Mouse (Mus musculus) cerebellum, adult 11 months (tissue): ENCODE data around the gene Atp6v1f.

ENCODE experiments used
- DNase-seq: peaks from one replicate; pipeline ENCODE4 v3.0.0; 2022

Atp6v1f gene

DNA sequence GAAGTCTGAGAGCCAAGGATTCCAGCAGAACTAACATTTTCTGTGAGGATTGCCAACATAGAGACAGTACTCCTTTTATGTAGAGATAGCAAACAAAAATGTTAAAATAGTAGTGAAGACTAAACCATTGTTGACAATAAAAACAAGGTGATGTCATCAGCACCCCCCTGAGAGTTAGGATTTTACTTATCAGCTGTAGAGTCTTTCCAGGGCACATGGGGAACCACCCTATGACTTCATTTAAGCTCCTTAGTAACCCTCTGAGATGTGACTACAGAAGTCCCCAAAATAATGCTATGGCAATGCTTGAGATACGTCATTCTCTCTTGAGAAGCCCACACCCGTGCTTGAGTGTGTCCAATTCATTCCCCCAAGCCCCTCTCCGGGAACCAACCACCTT is 4.1 kb upstream of the Atp6v1f start:
- no peak for DNase-seq

DNA sequence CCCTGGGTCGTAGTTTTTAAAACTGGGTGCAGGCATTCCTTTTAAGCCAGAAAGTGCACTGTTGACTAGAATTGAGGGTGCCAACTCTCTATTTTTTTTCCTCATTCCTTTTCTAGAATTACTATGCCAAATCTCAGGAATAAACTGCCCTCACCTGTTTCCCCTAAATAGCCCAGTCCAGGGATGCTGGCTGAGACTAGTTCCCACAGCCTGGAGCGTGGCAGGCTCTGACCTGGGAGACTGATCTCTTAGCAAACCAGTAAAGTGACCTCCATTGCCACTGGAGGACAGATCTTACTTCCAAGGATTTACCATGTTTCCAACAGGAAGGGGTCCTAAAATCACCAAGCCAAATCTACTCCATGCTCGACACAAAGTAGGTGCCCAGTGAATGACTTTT is 1.3 kb downstream of the Atp6v1f start:
- no peak for DNase-seq

- no peak for DNase-seq
These were observed 3.6 kb downstream of the Atp6v1f start, which contains the start of gene Atp6v1fnb for GRCm38 (mm10) chr6:29471137-29471536. Atp6v1fnb (plus strand) TSS chr6:29471437.

DNA sequence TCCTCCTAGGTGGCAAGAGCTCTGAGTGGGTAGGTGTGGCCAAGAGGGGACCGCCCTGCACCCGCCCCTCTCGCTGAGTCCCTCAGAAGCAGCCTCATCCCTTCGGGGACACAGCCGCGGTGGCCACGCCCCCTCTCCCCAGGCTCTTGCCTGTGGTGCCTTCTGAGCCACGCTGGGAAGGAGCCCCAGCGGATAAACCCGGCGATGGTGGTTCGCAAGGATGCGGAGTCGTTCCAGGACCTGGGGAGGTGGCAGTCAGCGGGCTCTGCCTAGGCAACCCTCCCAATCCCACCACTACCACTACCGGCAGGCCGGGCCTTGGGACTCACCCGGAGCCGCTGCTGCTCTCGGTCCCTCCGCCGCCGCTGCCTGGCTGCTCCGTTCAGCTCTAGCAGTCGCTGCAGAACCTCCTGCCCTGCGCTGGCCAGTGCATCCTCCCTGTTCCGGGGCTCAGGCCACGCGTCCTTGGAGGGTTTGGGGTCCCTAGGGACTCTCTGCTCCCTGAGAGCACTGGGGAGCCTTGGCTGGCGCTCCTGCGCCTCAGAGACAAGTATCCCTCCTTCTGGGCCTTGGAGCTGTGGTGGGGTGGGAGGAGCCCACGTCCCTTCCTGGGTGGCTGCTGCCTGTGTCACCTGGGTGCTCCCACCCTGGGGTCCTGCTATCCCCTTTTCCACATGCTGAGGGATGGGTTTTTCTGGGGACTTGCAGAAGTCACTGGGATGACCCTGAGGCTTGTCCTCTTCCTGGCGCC is 6.6 kb downstream of the Atp6v1f start:
- peak; percentile 40 for DNase-seq

DNA sequence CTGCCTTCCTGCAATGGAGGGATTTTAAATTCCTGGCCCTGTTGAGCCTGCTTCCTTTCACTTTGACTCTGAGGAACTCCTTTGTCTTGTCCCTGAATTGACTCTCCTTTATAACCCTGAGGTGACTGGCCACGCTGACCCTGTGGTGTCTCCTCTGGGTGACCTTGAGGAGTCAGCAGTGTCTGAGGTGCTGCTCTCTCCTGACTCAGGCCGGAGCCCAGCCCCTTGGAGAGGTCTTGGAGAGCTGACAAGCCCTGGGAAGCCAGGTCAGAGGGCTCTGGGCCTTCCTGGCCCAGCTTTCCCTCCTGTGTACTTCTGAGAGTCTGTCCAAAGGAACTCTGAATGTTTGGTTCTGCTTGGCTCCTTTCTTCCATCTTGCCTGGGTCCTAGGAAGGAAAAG is 7.2 kb downstream of the Atp6v1f start:
- DNase-seq, result no peak

DNA sequence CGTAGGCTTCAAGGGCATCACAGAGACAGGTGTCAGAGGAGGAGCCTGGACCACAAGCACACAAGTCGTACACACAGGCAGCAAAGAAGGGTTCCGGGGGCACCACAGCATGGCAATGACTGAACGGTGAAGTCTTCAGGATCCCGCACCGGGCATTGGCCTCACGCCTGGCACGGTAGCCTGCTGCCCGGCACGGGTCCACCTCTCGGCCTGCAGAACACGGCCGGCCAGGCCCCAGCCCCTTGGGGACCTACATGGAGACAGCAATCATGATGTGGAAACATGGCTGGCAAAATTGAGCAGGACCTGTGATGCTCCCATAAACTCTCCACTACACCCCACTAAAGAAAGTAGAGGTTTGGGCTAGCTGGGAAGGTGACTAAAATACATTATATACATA is 15.2 kb downstream of the Atp6v1f start:
- DNase-seq, result no peak

DNA sequence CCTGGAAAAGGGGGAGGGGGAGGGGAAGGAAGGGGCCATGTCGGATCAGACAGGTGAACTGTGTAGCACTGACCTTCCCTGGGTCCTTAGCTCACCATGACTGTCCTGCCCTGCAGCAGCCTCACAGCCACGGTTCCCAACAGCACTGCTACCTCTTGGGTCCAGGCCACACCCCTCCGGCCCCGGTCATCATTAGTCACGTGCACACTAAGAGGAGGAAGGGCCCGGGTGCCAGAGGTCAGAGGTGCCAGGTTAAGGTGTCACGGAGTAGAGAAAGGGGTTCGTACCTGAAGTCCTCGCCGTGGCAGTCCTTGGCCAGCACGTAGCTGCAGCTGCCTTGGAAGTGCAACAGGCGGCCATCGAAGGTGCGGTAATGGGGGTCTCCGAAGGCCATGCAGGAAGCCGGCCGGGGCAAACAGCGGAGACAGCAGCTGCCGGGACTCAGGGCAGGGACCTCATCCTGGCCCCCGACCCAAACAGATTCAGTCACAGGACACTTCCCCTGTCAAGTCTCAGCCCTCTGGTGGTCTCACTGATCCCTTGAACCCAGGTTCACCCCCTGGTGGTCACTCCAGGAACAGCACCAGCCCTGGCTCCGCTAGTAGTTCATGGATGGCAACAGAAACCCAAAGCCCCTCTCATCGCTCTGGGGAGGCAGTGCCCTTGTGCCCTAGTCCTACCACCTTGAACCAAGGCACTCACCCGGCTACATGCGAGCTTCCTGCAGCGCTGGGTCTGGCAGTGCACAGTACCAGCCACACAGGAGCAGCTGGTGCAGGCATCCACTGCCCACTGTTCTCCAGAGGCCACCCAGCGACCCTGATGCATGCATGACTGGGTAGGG is 17.4 kb downstream of the Atp6v1f start:
- peak; percentile 30 for DNase-seq

DNA sequence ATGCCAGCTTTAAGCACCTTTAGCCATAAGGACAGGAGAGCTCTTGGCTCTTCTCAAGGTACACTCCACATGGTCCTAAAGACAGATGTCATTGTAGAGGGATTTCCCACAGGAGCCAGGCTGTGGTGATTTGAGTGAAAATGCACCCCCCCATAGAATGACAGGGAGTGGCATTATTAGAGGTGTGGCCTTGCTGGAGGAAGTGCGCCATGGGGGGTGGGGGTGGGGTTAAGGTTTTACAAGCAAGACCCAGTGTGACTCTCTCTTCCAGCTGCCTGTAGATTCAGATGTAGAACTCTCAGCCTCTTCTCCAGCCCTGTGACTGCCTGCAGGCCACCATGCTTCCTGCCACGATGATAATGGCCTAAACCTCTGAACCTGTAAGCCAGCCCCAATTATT is 18.4 kb downstream of the Atp6v1f start:
- DNase-seq, result no peak

GRCm38 (mm10) chr6:29494101-29494500 is 26.6 kb downstream of the Atp6v1f start:
- DNase-seq, result no peak

GRCm38 (mm10) chr6:29496270-29496669 is 28.8 kb downstream of the Atp6v1f start:
- DNase-seq, result no peak

DNA sequence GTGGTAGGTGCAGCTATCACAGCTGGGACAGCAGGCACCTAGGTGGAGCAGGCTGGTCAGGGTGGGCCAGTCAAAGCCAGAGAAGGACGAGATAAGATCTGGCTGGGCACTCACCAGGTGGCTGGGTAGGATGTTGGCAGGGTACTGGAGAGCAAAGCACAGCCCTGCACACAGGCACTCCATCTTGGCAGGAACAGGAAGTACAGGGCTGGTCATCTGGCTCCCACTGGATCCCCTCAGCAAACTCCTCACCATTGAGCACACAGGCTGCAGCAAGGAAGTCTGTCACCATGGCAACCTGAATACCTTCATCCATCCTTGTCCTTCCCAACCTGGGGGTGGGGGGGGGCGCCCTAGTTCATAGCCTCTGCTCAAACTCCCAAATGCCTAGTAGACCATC is 30.3 kb downstream of the Atp6v1f start:
- DNase-seq, result no peak

DNA sequence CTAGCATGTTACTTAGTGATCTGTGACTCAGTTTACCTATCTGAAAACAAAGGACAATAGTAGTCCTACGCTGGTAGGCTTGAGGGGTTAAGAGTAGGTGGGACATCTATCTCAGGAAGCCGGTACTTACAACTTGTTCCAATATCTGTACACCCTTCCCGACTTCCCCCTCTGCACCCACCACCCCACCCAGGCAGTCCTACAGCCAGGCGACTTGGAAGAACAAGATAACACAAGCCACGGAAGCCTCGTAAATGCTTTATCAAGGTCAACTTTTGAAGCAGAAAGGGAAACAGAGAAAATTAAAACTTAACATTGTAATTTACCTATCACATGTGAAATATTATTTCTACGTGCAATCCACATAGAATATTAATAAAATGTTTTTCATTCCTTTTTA is 32.7 kb downstream of the Atp6v1f start:
- no peak for DNase-seq

DNA sequence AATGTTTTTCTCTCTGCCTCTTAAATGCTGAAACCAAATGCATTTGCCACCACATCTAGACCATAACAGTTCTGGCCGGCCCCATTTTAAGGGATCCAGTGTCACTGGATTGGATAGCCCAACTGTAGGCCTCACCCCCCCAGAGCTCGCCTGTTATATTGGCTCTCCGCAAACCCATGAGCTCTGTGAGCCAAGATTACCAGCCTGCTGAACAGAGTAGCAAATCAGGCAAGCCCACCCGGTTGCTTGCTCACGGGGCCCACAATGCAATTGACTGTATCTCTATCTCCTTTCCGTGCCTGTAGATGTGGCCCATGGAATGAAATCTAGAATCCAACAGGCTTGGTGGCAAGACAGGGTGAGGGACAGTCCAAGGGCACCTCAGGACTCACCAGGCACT is 33.3 kb downstream of the Atp6v1f start:
- no peak for DNase-seq

GRCm38 (mm10) chr6:29501599-29501998 is 34.1 kb downstream of the Atp6v1f start:
- no peak for DNase-seq

- no peak for DNase-seq
These were observed 38.0 kb downstream of the Atp6v1f start for GRCm38 (mm10) chr6:29505493-29505892.

- no peak for DNase-seq
These were observed 39.3 kb downstream of the Atp6v1f start for GRCm38 (mm10) chr6:29506834-29507233.

- DNase-seq, result no peak
These were observed 40.2 kb downstream of the Atp6v1f start, which contains the start of gene Kcp for GRCm38 (mm10) chr6:29507447-29508309. Kcp (minus strand) TSS chr6:29507952.

- DNase-seq, result no peak
These were observed 41.6 kb downstream of the Atp6v1f start for GRCm38 (mm10) chr6:29509086-29509485.

DNA sequence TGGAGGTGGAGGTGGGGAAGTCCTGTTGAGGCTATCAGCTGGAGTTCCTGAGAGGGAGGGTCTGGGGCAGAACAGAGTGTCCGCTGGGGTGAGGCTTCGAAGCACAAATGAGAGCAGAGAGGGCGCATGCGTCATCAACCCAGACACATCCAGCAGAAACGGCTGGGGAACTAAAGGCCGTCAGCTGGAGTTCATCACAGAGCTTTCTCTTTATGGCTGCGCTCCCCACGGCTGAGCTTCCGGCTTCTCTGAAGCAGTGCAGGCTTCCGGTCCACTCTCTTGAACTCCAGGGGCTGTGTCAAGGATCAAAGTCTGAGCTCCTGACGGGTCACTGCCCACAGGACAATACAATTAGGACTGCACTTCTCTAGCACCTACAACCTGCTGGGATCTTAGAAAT is 45.8 kb downstream of the Atp6v1f start:
- no peak for DNase-seq

DNA sequence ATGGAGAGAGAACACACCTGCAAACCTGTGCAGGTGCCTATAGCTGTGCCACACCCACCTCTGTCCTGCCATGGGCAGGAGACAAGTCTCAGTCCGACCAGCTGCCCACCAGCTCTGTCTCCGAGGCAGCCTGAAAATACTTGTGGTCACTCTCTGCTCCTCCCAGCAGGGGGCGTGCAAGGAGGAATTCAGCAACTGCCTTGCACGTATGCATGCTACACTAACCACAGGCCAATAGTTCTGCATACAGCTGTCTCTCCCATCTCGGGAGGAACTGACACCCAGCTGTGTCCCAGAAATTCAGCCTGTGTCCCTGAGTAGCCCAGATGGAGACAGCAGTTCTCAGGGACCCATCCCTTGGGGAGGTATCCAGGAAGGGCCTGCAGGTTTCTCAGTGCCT is 49.6 kb downstream of the Atp6v1f start:
- DNase-seq, result no peak
